Comparison of ENCODE assay signal across 15 mouse cellular contexts in genomic region chr5:100648046-100648445, GRCm38 (mm10). TPM values are rescaled to one million over a fixed set of nuclear protein-coding genes. Genes with fewer than 3 reads are reported as not detected.
DNase-seq lines count a peak whose midpoint lies in the region; ATAC-seq and TF ChIP-seq lines count a peak whose summit lies in the region.
"Had no signal": no experiment of that assay in that cellular context is flagged by ENCODE, and none has a peak within 500 bp of the region (broad histone marks: within the 10 kb centered on the region; RNA-seq: fewer than 3 reads in every experiment).

No protein-coding gene starts in this region.

- no peaks in the 10 kb centered on the region for H3K9me3 ChIP-seq in erythroblast, embryonic 14.5 days (ENCODE audit: control insufficient read depth, low read length)
- H3K9me3 ChIP-seq in heart, postnatal 0 days (replicated peaks; ENCODE audit: control insufficient read depth, low read length), result no peaks in the 10 kb centered on the region
- no peaks in the 10 kb centered on the region for H3K9me3 ChIP-seq in intestine, postnatal 0 days (ENCODE audit: control insufficient read depth)
- H3K9me3 ChIP-seq: embryonic facial prominence, embryonic 12.5 days; forebrain, embryonic 13.5 days; hindbrain, embryonic 10.5 days; midbrain, embryonic 13.5 days; neural tube, embryonic 12.5 days had no signal

- TF ChIP-seq POLR2A in small intestine, adult 2 months (IDR thresholded peaks at IDR 0.05; ENCODE audit: low read depth, low read length), result no peak

- H3K9ac ChIP-seq in heart, postnatal 0 days (replicated peaks; ENCODE audit: low read depth, low read length), result no peak overlapping the region
- 0 out of 2 replicates have a peak overlapping the region, but pooled peaks have one; percentile 11 for H3K9ac ChIP-seq in intestine, postnatal 0 days (ENCODE audit: low read depth, low read length)
- H3K9ac ChIP-seq: embryonic facial prominence, embryonic 12.5 days; forebrain, embryonic 13.5 days; midbrain, embryonic 13.5 days; neural tube, embryonic 12.5 days had no signal

- H3K4me2 ChIP-seq in heart, postnatal 0 days (ENCODE audit: low read depth, low read length), result peak overlapping the region; percentile 19
- H3K4me2 ChIP-seq in intestine, postnatal 0 days (replicated peaks; ENCODE audit: low read depth), result 0 out of 2 replicates have a peak overlapping the region, but pooled peaks have one; percentile 6
- H3K4me2 ChIP-seq: embryonic facial prominence, embryonic 12.5 days; forebrain, embryonic 13.5 days; midbrain, embryonic 13.5 days; neural tube, embryonic 12.5 days had no signal

- no peak for ATAC-seq in erythroblast, adult 5-6 weeks (replicated peaks; ENCODE audit: low FRiP score, poor library complexity, severe bottlenecking)
- no peak for ATAC-seq in heart, postnatal 0 days (ENCODE audit: insufficient read depth, low read depth)
- peak; percentile 42 for ATAC-seq in intestine, postnatal 0 days
- ATAC-seq: forebrain, embryonic 13.5 days; midbrain, embryonic 13.5 days had no signal

- intact Hi-C loops in heart, postnatal 14 days (cut with DNase I), result no loop called here

- DNase-seq in heart, postnatal 0 days (ENCODE audit: low spot score), result no peak
- DNase-seq in heart, postnatal 14 days, result no peak
- DNase-seq in gastrocnemius, postnatal 4 days (ENCODE audit: low spot score in 2 of 2), result no peak
- DNase-seq in layer of hippocampus, adult 9-11 months, result no peak
- DNase-seq: cerebellum, postnatal 36 days; kidney, adult 11 months had no signal

- WGBS in heart, postnatal 0 days, result 12% methylated on average over 10 of the region's 10 CpGs
- WGBS in intestine, postnatal 0 days, result 28% methylated on average over 10 of the region's 10 CpGs
- 21% methylated on average over 10 of the region's 10 CpGs for WGBS in small intestine, adult 2 months

- H3K4me3 ChIP-seq in erythroblast, embryonic 14.5 days (replicated peaks), result peak overlapping the region; percentile 21
- no peak overlapping the region for H3K4me3 ChIP-seq in heart, postnatal 0 days (ENCODE audit: low read depth, low read length)
- H3K4me3 ChIP-seq in intestine, postnatal 0 days (ENCODE audit: low read depth, low read length), result no peak overlapping the region
- H3K4me3 ChIP-seq in small intestine, adult 2 months (ENCODE audit: low read depth, low read length), result peak overlapping the region; percentile 5; the same call in 1 of the 2 replicates
- H3K4me3 ChIP-seq: embryonic facial prominence, embryonic 12.5 days; forebrain, embryonic 13.5 days; hindbrain, embryonic 10.5 days; midbrain, embryonic 13.5 days; neural tube, embryonic 12.5 days had no signal

- H3K4me1 ChIP-seq in erythroblast, embryonic 14.5 days (ENCODE audit: control insufficient read depth), result peaks cover 52% of the 10 kb centered on the region
- peaks cover 18% of the 10 kb centered on the region for H3K4me1 ChIP-seq in heart, postnatal 0 days (ENCODE audit: control insufficient read depth, insufficient read depth)
- peaks cover 18% of the 10 kb centered on the region for H3K4me1 ChIP-seq in intestine, postnatal 0 days (replicated peaks; ENCODE audit: control insufficient read depth, insufficient read depth, low read length)
- H3K4me1 ChIP-seq in small intestine, adult 2 months (ENCODE audit: control insufficient read depth, insufficient read depth, insufficient read length, low read length), result peaks cover 64% of the 10 kb centered on the region
- H3K4me1 ChIP-seq: embryonic facial prominence, embryonic 12.5 days; forebrain, embryonic 13.5 days; midbrain, embryonic 13.5 days; neural tube, embryonic 12.5 days had no signal

- TF ChIP-seq CTCF in heart, postnatal 0 days (IDR thresholded peaks at IDR 0.05; ENCODE audit: low read depth), result no peak
- no peak for TF ChIP-seq CTCF in intestine, postnatal 0 days (IDR thresholded peaks at IDR 0.05; ENCODE audit: low read depth)
- TF ChIP-seq CTCF in small intestine, adult 2 months (IDR thresholded peaks at IDR 0.05; ENCODE audit: extremely low read depth, insufficient read length, insufficient replicate concordance, low read depth, low read length), result no peak

- H3K36me3 ChIP-seq in erythroblast, embryonic 14.5 days (ENCODE audit: control insufficient read depth), result peaks cover 3% of the 10 kb centered on the region; the same call in 1 of the 2 replicates
- no peaks in the 10 kb centered on the region for H3K36me3 ChIP-seq in heart, postnatal 0 days (replicated peaks; ENCODE audit: control insufficient read depth, insufficient read depth, low read length)
- H3K36me3 ChIP-seq in intestine, postnatal 0 days (ENCODE audit: control insufficient read depth, insufficient read depth), result no peaks in the 10 kb centered on the region; the same call in 1 of the 2 replicates
- no peaks in the 10 kb centered on the region for H3K36me3 ChIP-seq in small intestine, adult 2 months (ENCODE audit: control insufficient read depth, insufficient read depth, low read length)
- H3K36me3 ChIP-seq: embryonic facial prominence, embryonic 12.5 days; hindbrain, embryonic 10.5 days; midbrain, embryonic 13.5 days; neural tube, embryonic 12.5 days had no signal

- peaks cover 3% of the 10 kb centered on the region; the same call in 1 of the 2 replicates for H3K27me3 ChIP-seq in erythroblast, embryonic 14.5 days (ENCODE audit: control insufficient read depth)
- no peaks in the 10 kb centered on the region for H3K27me3 ChIP-seq in heart, postnatal 0 days (ENCODE audit: control insufficient read depth, insufficient read depth, low read length)
- H3K27me3 ChIP-seq in intestine, postnatal 0 days (replicated peaks; ENCODE audit: control insufficient read depth, insufficient read depth, low read length), result no peaks in the 10 kb centered on the region
- H3K27me3 ChIP-seq in small intestine, adult 2 months (ENCODE audit: control insufficient read depth, insufficient read depth, low read length), result no peaks in the 10 kb centered on the region
- H3K27me3 ChIP-seq: embryonic facial prominence, embryonic 12.5 days; forebrain, embryonic 13.5 days; midbrain, embryonic 13.5 days; neural tube, embryonic 12.5 days had no signal

- no peak overlapping the region for H3K27ac ChIP-seq in heart, postnatal 0 days (ENCODE audit: low read depth)
- peak overlapping the region; percentile 86 for H3K27ac ChIP-seq in intestine, postnatal 0 days (ENCODE audit: low read depth, low read length)
- H3K27ac ChIP-seq in small intestine, adult 2 months (ENCODE audit: insufficient read depth, low read depth, low read length), result peak overlapping the region; percentile 99
- H3K27ac ChIP-seq: embryonic facial prominence, embryonic 12.5 days; forebrain, embryonic 13.5 days; hindbrain, embryonic 10.5 days; midbrain, embryonic 13.5 days; neural tube, embryonic 12.5 days had no signal

- no peak for TF ChIP-seq EP300 in heart, postnatal 0 days (IDR thresholded peaks at IDR 0.05; ENCODE audit: low read depth)

RNA-seq across cellular contexts. Expression of gene Coq2, which starts 26.9 kb away (rescaled TPM):
- polyA plus RNA-seq in erythroblast, embryonic 14.5 days (2012), result 1.8 and 2.0 TPM in 2 replicates
- 3.5 and 6.1 TPM in 2 replicates for total RNA-seq in erythroblast, adult 5-6 weeks (2015; ENCODE audit: low replicate concordance)
- total RNA-seq in erythroblast, adult 5-6 weeks (2017; ENCODE audit: low replicate concordance), result 3.2 and 8.3 TPM in 2 replicates
- total RNA-seq in heart, postnatal 0 days (2014; rRNA removed; ENCODE audit: low replicate concordance), result 146 and 167 TPM in 2 replicates
- polyA plus RNA-seq in heart, postnatal 0 days (2015; fragmentation: Nextera tagmentation; extraction: Ambion mirVana), result 68.3 and 68.5 TPM in 2 replicates
- 10 to 100 TPM; 68.4 to 73.1 TPM for total RNA-seq in heart, postnatal 14 days (2021)
- 30.8 and 32.4 TPM in 2 replicates for polyA plus RNA-seq in intestine, postnatal 0 days (2015; fragmentation: Nextera tagmentation; extraction: Ambion mirVana)
- 71.5 and 86.2 TPM in 2 replicates for polyA plus RNA-seq in small intestine, adult 2 months (2012; rRNA removed)
- 10 to 100 TPM; 38.3 to 39.9 TPM for total RNA-seq in gastrocnemius, postnatal 4 days (2021)

Comparison
In these comparisons a context has a peak if more than half of its experiments do, and no peak if none do; other contexts are left out.
1. H3K4me3 ChIP-seq: peak in erythroblast, embryonic 14.5 days (single experiment) and small intestine, adult 2 months (single experiment); none in heart, postnatal 0 days (single experiment) and intestine, postnatal 0 days (single experiment).
2. RNA of gene Coq2, which starts 26.9 kb away (total RNA-seq): 146 to 167 TPM in heart, postnatal 0 days, 68.4 to 73.1 TPM in heart, postnatal 14 days and 38.3 to 39.9 TPM in gastrocnemius, postnatal 4 days; 3.2 to 8.3 TPM in erythroblast, adult 5-6 weeks; every median in the first group is over 4 times any median in the second.